Mouse (Mus musculus) heart, postnatal 0 days (tissue): ENCODE measurements at regions not wholly inside any gene's neighbourhood (a gene's known extent, or its start where the extent isn't known, plus 50 kb on each side); places are given as distances from the start of the nearest gene placed in this dataset.

Experiments
- CTCF ChIP-seq: IDR thresholded peaks from 2 replicates; pipeline ENCODE4 v1.5.1; 2016; ENCODE audit warnings: antibody characterized with exemption, control low read depth, low read depth
- EP300 ChIP-seq: IDR thresholded peaks from 2 replicates; pipeline ENCODE4 v1.6.1; 2016; ENCODE audit warnings: antibody characterized with exemption, low read depth

DNA sequence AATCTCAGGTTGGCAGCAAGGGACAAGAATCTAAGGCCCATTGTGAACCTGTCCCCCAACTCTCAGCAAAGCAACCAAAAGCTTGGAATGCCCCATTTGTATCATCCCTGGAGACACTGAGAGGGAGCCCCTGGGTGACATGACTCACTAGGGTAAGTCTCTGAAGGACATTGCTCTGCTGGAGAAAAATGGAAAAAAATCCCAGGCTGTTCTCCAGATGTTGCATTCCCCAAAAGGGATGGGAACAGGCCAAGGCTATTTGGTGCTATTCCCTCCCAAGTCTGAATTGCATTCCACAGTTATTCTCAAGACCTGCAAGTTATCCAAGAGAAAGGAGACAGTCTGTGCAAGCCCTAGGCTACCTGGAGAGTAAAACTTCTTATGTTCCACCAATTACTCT is 77.7 kb downstream of the Rbm43 start:
- TF ChIP-seq CTCF: no peak
- no peak for TF ChIP-seq EP300
